Mouse (Mus musculus): ENCODE measurements around the gene Tenm4.

Gene Tenm4

GRCm38 (mm10) chr7:96769784-96770183 lies 598.7 kb downstream of the Tenm4 start:
- no peak for DNase-seq (ENCODE audit: low spot score in 2 of 2)

- DNase-seq (ENCODE audit: low spot score in 2 of 2) = no peak
These were observed 601.9 kb downstream of the Tenm4 start for GRCm38 (mm10) chr7:96772966-96773365.

- no peak for DNase-seq (ENCODE audit: low spot score in 2 of 2)
These were observed 602.7 kb downstream of the Tenm4 start for GRCm38 (mm10) chr7:96773585-96774225.

GRCm38 (mm10) chr7:96775080-96775486 lies 604.0 kb downstream of the Tenm4 start:
- no peak for DNase-seq (ENCODE audit: low spot score in 2 of 2)

- DNase-seq (ENCODE audit: low spot score in 2 of 2) = no peak
These were observed 607.0 kb downstream of the Tenm4 start for GRCm38 (mm10) chr7:96777938-96778600.

- peak in 1 of 2 experiments; percentile 22 for DNase-seq (ENCODE audit: low spot score in 2 of 2)
These were observed 607.5 kb downstream of the Tenm4 start for GRCm38 (mm10) chr7:96778601-96778969.

- DNase-seq (ENCODE audit: low spot score in 2 of 2) = no peak
These were observed 609.5 kb downstream of the Tenm4 start for GRCm38 (mm10) chr7:96780556-96780955.

- no peak for DNase-seq (ENCODE audit: low spot score in 2 of 2)
These were observed 610.0 kb downstream of the Tenm4 start for GRCm38 (mm10) chr7:96781068-96781467.

- DNase-seq (ENCODE audit: low spot score in 2 of 2) = no peak
These were observed 611.6 kb downstream of the Tenm4 start for GRCm38 (mm10) chr7:96782686-96783085.

- no peak for DNase-seq (ENCODE audit: low spot score in 2 of 2)
These were observed 614.8 kb downstream of the Tenm4 start for GRCm38 (mm10) chr7:96785808-96786207.

GRCm38 (mm10) chr7:96786262-96787044 lies 615.4 kb downstream of the Tenm4 start:
- no peak for DNase-seq (ENCODE audit: low spot score in 2 of 2)

- no peak for DNase-seq (ENCODE audit: low spot score in 2 of 2)
These were observed 617.1 kb downstream of the Tenm4 start for GRCm38 (mm10) chr7:96788135-96788534.

GRCm38 (mm10) chr7:96790326-96790725 lies 619.3 kb downstream of the Tenm4 start:
- no peak for DNase-seq (ENCODE audit: low spot score in 2 of 2)

- no peak for DNase-seq (ENCODE audit: low spot score in 2 of 2)
These were observed 621.6 kb downstream of the Tenm4 start for GRCm38 (mm10) chr7:96792456-96793229.

GRCm38 (mm10) chr7:96796033-96796741 lies 625.1 kb downstream of the Tenm4 start:
- DNase-seq (ENCODE audit: low spot score in 2 of 2) = peak; percentile 46 to 50

- DNase-seq (ENCODE audit: low spot score in 2 of 2) = peak in 1 of 2 experiments; percentile 23
These were observed 625.9 kb downstream of the Tenm4 start for GRCm38 (mm10) chr7:96796788-96797485.

GRCm38 (mm10) chr7:96797716-96798332 lies 626.8 kb downstream of the Tenm4 start:
- DNase-seq (ENCODE audit: low spot score in 2 of 2) = no peak

GRCm38 (mm10) chr7:96799816-96800215 lies 628.8 kb downstream of the Tenm4 start:
- no peak for DNase-seq (ENCODE audit: low spot score in 2 of 2)

- DNase-seq (ENCODE audit: low spot score in 2 of 2) = no peak
These were observed 630.3 kb downstream of the Tenm4 start for GRCm38 (mm10) chr7:96801368-96801767.

GRCm38 (mm10) chr7:96802216-96802615 lies 631.2 kb downstream of the Tenm4 start:
- no peak for DNase-seq (ENCODE audit: low spot score in 2 of 2)

Data from heart, adult 9 months (tissue).